Mouse (Mus musculus) ovary, postnatal 10 days (tissue): ENCODE measurements around the gene Astl.

Experiments used
- DNase-seq: peaks from one replicate; pipeline ENCODE4 v3.0.0; 2022; ENCODE audit warnings: low spot score

The Astl gene

GRCm38 (mm10) chr2:127367126-127367820 lies 28.8 kb downstream of the Astl start:
- DNase-seq, result no peak

DNA sequence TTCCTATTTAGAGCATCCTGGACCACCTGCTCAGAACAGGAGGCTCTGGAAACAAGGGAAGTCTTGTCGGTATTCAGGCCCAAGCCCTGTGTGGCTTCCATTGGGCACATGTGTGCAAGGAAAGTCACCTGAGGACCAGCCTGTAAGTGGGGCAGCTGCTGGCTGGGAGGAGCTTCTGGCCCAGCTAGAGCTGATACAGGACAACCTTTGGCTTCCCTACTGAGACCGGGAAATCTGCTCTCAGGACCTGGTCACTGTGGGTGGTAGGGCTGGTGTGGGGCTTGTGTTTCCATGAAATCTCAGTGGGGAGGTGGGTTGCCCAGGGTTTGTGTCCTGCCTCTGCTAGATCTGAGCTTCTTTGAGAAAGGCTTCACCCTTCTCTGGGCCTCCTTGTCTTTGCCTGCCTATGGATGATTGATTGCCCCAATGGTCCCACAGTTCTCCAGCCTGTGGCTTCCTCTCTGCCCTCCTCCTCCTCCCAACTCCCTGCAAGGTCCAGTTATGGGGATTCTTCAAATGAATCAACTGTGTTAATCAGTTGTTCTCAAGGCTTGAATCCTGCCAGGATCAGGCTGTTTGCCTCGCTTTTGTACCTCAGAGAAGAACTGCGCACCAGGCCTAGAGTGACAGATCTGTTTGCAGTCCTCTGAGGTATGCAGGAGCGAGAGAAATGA lies 31.4 kb downstream of the Astl start:
- no peak for DNase-seq

GRCm38 (mm10) chr2:127370561-127371483 lies 32.4 kb downstream of the Astl start:
- DNase-seq, result no peak

GRCm38 (mm10) chr2:127371484-127371861 lies 33.0 kb downstream of the Astl start:
- no peak for DNase-seq

DNA sequence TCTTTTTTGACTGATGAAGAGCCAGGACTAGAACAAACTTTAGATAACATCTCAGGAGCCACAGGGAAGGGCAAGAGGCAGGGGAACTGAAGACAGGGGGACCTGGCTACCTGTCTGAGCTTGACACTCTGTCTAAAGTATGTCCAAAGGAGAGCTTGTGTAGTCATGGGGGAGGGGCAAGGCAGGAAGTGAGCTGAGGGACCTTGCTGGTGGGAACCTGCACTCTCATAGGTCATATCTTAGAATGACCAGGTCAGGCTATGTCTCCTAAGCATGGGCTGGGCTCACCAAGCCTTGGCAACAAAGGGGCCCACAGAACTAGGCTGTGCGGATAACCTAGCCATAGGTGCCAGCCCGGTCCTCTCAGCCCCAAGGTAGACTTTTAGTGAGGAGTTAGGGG lies 33.6 kb downstream of the Astl start:
- no peak for DNase-seq

GRCm38 (mm10) chr2:127374131-127374530 lies 35.7 kb downstream of the Astl start:
- DNase-seq, result no peak

GRCm38 (mm10) chr2:127375087-127375486 lies 36.6 kb downstream of the Astl start:
- no peak for DNase-seq

DNA sequence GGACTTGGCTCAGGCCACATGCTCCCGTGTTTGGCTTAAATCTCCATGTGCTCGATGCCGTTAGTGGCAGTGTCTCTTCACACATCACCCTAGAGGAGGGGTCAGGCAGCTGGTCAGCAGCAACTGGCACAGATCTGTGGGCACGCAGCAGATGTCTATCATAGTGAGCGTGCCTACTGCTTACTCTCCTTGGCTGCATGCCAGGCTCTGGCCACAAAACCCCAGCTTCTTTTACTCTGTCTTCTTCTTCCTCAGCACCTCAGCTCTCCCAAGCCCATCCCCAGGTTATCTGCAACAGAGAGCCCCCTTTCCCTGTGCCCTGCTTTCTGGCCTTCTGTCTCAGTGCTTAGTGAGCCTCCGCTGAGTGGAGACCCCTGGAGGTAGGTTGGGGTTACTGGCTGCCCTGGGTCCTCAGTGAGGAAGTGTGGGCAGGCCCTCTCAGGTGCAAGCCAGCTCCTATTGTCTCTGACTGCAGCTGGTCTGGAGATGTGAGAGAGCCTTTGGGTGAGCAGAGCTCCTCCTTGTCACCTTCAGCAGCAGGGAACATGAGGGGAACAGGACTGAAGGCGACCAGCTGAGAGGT lies 37.4 kb downstream of the Astl start:
- DNase-seq, result no peak

DNA sequence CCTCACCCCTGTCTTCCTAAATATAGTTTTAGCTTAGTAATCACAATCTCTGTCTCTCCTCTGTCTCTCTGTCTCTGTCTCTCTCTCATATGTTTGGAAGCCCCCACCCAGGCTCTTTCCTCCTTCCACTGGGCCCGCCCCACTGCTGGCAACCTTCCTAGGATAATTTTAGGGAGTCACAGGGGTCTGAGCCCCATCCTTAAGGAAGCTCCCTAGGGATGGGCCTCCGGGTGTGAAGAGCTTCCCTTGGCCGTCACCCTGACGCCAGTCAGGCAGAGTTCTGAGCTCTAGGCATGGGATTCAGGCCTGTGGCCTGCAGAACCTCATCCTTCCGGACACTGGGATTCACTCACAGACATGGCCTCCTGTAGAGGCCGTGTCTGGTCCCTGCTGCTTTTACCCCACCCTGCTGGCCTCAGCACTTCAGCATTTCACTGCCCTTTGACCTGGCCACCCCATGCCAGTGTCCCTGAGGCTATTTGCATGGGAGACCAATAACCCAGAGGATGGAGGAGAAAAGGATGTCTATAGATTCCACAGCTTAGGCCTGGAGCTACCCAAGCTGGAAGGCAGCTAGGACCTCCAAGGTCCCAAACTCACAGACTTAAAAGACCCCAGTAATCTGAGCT lies 38.1 kb downstream of the Astl start:
- no peak for DNase-seq

DNA sequence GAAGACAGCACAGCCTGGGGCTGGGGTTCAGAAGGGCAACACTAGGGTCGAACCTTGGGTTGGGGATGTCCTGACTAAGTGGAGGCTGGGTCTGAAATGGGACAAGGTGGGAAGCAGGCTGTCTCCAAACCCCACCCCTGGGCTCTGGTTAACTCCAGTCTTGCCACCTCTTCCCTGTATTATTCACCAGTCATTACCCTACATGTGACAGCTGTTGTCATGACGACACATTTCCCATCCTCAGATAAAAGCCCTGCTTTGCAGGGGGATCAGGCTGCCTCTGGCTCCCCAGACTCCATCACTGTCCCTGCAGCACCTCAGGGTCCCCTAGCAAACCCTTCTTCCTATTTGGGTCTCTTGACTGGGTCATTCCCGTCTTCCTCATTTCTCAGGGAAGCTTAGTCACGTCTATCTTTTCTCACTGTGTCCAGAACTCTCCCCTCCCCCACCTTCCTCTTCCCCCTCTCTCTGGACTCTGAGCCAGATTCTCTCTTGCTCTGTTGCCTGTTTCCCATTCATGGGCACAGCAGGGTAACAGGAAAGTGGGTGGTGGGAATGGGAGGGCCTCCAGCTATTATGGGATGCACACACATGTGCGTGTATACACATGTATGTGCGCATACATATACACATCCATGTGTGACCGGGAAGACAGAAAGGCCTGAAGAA lies 39.6 kb downstream of the Astl start:
- DNase-seq, result no peak

DNA sequence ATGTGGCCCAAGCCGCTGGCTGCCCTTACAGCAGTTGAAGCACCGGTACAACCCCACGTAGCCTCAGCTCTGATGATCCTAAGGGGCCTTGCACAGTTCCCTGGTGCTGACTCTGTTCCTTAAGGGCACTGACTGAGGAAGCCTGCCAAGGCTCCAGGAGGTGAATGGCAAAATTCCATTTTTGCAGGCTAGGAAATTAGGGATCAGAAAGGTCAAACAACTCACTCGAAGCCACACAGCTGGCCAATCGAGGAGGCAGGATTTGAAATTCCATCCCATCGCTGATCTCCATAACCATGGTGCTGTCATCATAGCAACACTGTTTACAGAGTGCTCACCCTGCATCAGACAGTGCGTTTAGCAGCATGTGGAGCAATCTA lies 40.2 kb downstream of the Astl start:
- DNase-seq, result no peak

GRCm38 (mm10) chr2:127379250-127379649 lies 40.8 kb downstream of the Astl start:
- no peak for DNase-seq

GRCm38 (mm10) chr2:127383881-127384280 lies 45.4 kb downstream of the Astl start:
- no peak for DNase-seq

DNA sequence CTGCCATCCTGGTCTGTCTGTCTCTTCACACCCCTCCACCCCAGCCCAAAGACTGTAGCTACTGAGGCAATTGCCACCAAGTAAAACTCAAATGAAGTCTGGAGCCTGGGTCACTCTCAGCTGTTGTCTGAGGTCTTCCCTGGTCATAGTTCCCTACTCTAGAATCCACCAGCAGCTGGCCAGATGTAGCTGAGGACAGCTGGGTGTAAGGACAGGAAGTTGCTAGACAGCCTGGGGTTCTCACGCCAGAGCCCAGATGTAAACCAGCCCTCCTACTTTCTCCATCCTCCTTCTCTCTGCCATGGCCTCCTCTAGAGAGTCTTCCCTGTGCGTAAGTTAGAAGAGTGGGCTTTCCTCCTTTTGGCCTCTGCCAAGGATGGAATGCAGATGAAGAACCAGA lies 49.1 kb downstream of the Astl start:
- no peak for DNase-seq

DNA sequence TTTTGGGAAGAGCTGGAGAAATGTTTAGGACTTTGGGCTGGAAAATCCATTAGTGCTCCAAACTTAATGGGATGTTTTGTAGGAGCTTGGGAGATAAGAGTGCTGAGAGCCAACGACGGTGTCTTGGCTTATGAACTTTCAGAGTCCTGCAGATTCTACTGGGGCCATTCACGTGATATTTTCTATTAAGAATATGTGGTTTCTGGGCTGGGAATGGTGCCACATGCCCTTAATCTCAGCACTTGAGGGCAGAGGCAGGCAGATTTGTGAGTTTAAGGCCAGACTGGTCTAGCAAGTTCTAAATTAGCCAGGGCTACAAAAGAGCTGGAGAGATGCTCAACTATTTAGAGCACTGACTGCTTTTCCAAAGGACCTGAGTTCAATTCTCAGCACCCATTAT lies 51.9 kb downstream of the Astl start:
- DNase-seq, result no peak

DNA sequence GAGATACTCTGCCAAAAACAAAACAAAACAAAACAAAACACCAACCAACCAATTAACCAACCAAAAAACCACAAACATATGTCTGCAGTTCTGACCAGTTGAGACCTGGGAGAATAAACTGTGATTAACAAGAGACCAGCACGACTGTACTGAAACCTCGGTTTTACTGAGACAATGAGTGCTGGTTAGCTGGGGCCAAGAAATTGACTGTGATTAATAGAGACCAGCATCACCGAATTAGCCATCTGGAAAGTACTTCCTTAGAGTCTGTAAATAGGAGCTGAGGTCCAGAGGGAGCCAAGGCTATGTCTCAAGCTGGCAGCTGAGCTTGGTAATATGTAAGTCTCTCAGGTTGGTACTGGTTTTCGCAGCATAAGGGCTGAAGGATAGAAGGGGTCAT lies 52.4 kb downstream of the Astl start:
- DNase-seq, result no peak

DNA sequence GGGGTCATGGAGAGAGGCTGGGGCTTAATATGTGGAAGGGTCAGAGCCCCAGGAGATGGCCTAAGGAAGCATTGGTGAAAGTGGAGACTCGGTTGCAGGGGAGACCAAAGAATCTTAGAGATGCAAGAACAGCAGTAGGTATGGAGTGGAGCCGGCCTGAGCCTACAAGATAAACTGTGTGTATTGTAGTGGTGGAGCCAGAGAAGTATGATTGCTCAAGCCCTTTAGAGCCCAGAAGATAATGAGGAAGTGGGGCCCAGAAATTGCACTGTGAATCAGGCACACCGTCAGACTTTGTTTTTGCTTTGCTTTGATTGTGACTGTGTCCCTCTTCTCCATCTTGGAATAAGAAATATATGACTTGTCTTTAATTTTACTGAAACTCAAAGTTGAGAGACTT lies 52.9 kb downstream of the Astl start:
- DNase-seq, result no peak

GRCm38 (mm10) chr2:127394606-127395161 lies 56.2 kb downstream of the Astl start:
- no peak for DNase-seq

GRCm38 (mm10) chr2:127398738-127399137 lies 60.3 kb downstream of the Astl start:
- DNase-seq, result no peak
